Mouse (Mus musculus) right cerebral cortex, postnatal 4 days (tissue): Measurements from ENCODE around the gene Pitpnb.
A peak's percentile ranks its signal among the peaks of the same experiment; 100 is the strongest.

Experiments
- DNase-seq: peaks from one replicate; pipeline ENCODE4 v3.0.0-alpha.2; 2022

The Pitpnb gene

DNA sequence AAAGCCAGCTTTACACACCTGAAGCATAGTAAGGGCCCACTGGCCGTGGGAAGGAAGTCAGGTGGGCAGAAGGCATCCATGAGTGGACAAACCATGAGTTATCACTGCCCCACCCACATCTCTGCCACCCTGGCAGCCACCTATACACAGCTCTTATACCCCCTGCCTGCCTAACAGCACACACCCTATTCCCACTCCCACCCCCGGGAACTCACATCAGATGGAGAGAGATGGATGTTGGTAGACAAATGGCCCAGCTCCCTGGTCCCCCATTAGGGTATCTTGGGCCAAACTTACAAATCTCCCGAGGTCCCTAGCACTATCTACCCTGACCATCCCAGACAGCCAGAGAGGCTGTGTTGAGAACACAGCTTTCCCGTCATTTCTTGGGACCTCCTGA, 68.7 kb downstream of the Pitpnb start:
- no peak for DNase-seq

DNA sequence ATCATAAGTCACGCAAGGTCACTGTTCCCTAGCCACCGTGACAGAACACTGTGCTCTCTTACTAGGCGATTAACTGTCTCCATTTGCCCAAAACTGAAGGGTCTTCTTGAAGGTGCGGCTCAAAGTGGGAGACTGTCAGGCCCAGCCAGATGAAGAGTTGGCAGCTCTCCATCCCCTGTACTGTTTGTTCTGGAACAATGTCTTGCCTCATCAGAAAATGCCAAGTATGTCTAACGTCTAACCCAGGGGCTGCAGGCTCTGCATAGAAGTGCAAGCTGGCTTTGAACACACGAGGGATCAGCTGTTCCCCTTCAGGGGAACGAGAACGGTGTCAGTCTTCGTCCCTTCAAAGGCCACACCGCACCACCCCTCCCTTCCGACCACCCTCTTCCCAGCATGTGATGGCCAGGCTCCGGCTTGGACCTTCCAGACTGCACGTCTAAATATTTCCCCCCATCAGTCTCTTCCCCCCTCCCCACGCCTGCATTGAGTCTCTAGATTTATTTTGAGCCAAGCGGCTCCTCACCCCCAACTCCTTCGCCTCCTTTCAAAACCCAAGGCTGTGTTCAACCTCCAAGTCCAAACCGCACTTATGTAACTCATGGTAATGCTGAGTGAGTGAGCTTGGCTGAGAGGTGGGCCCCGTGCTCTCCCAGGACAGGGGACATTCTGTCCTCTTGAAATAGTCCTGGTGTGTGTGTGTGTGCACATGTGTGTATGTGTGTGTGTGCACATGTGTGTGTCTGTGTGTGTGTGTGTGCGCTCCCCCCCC, 71.5 kb downstream of the Pitpnb start:
- no peak for DNase-seq

- DNase-seq: no peak
Observed at GRCm38 (mm10) chr5:111402651-111402996, 72.1 kb downstream of the Pitpnb start.

GRCm38 (mm10) chr5:111404721-111405120, 74.2 kb downstream of the Pitpnb start:
- no peak for DNase-seq

DNA sequence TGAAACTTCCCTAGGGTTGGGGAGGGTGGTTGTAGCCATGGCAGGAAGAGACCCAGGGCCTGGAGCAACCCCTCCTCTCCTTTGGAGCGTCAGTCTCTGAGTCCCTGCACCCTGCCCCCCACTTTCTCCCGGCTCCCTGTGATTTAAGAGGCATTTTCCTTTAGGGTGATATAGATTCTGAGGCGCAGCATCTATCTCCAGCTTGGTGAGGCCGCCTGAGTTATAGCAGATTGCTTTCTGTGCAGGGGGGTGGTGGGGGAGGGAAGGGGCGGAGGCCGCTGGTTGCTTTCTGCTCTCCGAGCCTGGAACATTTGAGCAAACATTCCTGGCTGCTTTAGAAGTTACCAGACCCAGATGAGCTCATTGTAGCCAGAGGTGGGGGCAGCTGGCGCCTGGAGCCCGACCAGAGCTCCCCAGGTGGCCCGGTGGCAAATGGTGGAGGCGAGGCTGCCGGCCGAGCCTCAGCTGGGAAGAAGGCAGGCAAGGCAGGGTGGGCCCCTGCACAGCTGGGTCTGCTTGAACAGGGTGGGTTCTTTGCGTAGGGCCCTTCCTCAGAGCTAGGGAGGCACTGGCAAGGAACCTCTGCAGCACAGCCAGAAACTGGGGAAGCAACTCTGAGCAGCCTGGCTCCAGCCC, 78.0 kb downstream of the Pitpnb start:
- no peak for DNase-seq

GRCm38 (mm10) chr5:111409412-111410044, 79.0 kb downstream of the Pitpnb start:
- DNase-seq: no peak

GRCm38 (mm10) chr5:111410665-111411064, 80.1 kb downstream of the Pitpnb start:
- no peak for DNase-seq

DNA sequence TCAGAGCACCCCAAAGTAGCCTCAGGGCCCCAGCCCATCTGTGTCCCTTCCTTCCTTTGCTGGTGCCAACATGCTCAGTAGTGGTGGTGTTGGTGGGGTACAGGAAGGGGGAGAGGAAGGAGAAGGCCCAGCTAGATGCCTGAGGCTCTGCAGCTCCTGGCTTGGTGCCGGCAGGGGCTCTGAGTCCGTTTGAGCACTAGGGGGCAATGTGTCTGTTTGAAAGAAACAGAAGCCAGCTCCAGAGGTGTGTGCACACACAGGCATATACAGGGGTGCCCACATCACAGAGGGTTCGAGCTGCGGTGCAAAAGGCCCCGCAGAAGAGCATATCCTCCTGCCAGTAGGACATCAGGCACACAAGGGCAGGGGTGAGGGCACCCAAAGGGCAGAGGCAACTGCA, 83.6 kb downstream of the Pitpnb start:
- peak; percentile 90 for DNase-seq

GRCm38 (mm10) chr5:111414770-111415249, 84.2 kb downstream of the Pitpnb start:
- no peak for DNase-seq

- no peak for DNase-seq
Observed at GRCm38 (mm10) chr5:111415575-111415974, 85.0 kb downstream of the Pitpnb start.

DNA sequence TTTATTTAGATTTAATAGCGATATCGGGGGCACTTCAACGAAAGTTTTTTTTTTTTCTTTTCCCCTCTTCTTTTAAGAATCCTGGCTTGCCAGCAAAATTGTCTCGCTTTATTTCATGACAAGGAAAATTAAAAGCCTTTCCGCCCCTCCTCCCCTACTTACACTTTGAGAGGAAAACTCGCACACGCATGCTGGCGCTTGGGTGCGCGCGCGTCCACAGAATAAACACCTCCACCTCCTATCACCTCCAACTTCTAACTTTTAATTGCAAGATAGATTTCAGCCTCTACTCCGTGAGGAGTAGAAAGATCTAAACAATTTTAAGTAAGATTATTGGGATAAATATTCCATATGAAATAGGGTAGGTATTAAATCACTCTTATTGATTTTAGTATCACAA, 85.5 kb downstream of the Pitpnb start:
- DNase-seq: no peak

DNA sequence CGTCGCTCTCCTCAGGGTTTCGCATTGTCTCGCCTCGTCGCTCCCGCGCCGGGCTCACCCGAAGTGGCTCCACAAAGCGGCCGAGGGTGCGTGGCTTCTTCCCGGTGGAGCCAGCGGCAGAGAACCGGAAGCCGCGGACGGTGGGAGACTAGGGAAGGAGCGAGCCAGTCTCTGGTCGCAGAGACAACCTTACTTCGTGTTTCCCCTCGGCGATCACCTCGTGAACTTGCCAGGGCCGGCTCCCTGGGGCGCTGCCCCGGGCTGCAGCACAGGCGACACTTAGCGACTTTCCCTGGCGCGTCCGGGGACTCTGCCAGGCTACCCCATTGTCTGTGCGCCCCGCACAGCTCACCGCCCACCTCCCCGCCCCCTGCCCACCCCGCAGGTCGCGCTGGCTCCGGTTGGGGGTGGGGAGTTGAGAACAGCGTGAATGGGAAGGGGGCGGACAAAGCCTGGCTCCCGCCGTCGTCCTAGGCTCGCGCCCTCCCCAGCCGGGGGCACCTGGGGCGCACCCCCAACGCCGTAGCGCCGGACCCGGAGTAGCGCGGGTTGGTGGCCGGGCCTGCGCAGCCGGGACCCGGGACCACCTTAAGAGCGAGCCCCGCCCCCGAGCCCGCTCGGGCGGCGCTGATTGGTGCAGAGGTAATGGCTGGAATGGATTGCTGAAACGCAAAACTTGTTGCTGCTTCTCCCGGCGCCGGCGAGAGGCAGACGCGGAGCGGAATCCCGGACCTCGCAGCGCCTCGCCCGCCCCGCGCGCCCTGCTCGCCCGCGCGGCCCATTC, 86.2 kb downstream of the Pitpnb start, which contains the start of gene Mn1:
Gene Mn1 (plus strand): TSS at position 772 of the 784 bp plus-strand sequence.
- DNase-seq: peak; percentile 89

GRCm38 (mm10) chr5:111417378-111418131, 87.0 kb downstream of the Pitpnb start:
- no peak for DNase-seq

DNA sequence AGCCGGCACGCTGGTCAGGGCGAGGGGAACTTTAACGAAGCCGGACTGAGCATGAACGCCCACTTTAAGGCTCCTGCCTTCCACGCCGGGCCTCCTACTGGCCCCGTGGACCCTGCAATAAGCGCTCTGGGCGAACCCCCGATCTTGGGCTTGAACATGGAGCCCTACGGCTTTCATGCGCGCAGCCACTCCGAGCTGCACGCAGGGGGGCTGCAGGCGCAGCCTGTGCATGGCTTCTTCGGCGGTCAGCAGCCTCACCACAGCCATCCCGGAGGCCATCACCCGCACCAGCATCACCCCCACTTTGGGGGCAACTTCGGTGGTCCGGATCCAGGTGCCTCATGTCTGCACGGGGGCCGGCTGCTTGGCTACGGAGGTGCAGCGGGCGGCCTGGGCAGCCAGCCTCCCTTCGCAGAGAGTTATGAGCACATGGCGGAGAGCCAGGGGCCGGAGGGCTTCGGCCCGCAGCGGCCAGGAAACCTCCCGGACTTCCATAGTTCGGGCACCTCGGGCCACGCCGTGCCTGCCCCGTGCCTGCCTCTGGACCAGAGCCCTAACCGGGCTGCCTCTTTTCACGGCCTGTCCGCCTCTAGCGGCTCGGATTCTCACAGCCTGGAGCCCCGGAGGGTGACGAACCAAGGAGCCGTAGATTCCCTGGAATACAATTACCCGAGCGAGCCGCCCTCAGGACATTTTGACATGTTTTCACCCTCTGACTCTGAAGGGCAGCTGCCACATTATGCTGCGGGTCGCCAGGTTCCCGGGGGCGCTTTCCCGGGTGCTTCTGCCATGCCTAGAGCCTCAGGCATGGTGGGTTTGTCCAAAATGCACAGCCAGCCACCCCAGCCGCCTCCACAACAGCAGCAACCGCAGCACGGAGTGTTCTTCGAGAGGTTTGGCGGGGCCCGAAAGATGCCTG, 87.9 kb downstream of the Pitpnb start:
- peak; percentile 58 for DNase-seq

DNA sequence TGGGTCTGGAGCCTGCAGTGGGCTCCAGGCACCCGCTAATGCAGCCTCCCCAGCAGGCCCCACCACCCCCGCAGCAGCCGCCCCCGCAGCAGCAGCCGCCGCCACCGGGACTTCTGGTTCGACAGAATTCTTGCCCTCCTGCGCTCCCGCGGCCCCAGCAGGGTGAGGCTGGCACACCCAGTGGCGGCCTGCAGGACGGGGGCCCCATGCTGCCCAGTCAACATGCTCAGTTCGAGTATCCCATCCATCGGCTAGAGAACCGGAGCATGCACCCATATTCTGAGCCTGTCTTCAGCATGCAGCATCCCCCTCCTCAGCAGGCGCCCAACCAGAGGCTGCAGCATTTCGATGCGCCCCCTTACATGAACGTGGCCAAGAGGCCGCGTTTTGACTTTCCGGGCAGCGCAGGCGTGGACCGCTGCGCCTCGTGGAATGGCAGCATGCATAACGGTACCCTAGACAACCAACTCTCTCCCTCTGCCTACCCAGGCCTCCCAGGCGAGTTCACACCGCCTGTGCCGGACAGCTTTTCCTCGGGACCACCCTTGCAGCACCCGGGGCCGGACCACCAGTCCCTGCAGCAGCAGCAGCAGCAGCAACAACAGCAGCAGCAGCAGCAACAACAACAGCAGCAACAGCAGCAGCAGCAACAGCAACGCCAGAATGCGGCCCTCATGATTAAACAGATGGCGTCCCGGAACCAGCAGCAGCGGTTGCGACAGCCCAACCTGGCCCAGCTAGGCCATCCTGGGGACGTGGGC, 88.7 kb downstream of the Pitpnb start:
- peak; percentile 60 for DNase-seq

- no peak for DNase-seq
Observed at GRCm38 (mm10) chr5:111420011-111420691, 89.6 kb downstream of the Pitpnb start.

- no peak for DNase-seq
Observed at GRCm38 (mm10) chr5:111420896-111421295, 90.3 kb downstream of the Pitpnb start.

DNA sequence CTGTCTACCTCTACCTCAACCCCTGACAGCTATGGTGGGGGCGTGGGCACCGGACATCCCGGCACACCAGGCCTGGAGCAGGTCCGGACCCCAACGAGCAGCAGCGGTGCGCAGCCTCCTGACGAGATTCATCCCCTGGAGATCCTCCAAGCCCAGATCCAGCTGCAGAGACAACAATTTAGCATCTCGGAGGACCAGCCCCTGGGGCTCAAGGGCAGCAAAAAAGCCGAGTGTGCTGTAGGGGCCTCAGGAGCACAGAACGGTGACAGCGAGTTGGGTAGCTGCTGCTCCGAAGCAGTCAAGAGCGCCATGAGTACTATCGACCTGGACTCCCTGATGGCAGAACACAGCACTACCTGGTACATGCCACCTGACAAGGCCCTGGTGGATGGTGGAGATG, 90.9 kb downstream of the Pitpnb start:
- no peak for DNase-seq

GRCm38 (mm10) chr5:111422058-111422800, 91.7 kb downstream of the Pitpnb start:
- no peak for DNase-seq
